Mouse (Mus musculus): ENCODE measurements around the gene Dclk2. TPM values are rescaled to one million over a fixed set of nuclear protein-coding genes. Genes with fewer than 3 reads are reported as not detected.

Gene Dclk2
- 10 to 100 TPM in 1 of 2 experiments, 1 to 10 TPM in 1; 1.6 to 19.1 TPM for polyA plus RNA-seq (2012; fragmentation: generic; extraction: Trizol)

GRCm38 (mm10) chr3:86920343-86921083, at the start of gene Dclk2:
Dclk2 (minus strand) TSS chr3:86920852.

Other genes starting within 250 kb of the Dclk2 start
- 1 to 10 TPM in 1 of 2 experiments, under 1 TPM in 1; 0.16 to 8.3 TPM for gene Cd1d1, start 78.6 kb upstream of the Dclk2 start, polyA plus RNA-seq (2012; fragmentation: generic; extraction: Trizol)